Mouse (Mus musculus) erythroblast, embryonic 14.5 days (primary cell): ENCODE measurements at regions not wholly inside any gene's neighbourhood (a gene's known extent, or its start where the extent isn't known, plus 50 kb on each side); places are given as distances from the start of the nearest gene placed in this dataset.

Source experiments
- GATA1 ChIP-seq: IDR thresholded peaks from 2 replicates; pipeline ENCODE4 v1.6.1; 2012; ENCODE audit warnings: low read length, inconsistent platforms, mixed read lengths
- TAL1 ChIP-seq: IDR thresholded peaks from 3 replicates; pipeline ENCODE4 v1.6.1; 2012; ENCODE audit warnings: low read length, inconsistent platforms, mixed read lengths

DNA sequence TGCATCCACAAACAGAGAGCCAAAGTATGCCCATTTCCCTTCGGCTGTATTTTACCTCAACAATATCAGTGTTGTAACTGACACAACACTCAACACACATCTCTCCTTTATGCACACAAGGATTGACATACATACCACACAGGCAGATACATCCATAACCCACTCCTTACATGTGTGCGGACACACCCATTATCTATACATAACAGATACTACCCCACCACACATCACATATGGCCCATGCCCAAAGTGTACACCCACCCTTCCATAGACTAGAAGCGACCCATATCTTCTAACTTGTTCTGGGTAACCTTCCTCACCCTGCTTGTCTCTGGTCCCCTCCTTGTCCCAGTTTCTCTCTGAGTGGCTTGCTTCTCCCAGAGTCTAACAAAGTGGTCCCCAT is 340.7 kb upstream of the Runx1 start:
- no peak for TF ChIP-seq TAL1
- no peak for TF ChIP-seq GATA1
